ENCODE assay signal across 13 mouse cellular contexts in the genomic region with DNA sequence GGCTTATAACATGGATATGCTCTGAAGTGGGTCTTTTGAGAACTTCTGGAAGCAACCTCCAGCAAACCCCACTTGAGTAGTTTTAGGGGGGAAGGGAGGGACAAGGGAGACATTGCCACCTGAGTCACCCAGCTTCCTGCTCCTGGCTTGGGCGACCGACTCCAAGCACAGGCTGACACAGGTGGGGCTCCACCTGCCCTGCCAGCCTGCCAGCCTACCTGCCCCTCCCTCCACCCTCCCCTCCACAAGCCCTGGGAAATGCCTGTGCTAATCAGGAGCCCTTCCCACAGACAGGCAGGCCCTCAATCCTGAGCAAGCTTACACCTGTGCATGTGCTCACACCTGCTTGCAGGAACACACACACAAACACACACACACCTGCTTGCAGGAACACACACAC. TPM values are rescaled to one million over a fixed set of nuclear protein-coding genes. Genes with fewer than 3 reads are reported as not detected.
A peak's percentile ranks its signal among the peaks of the same experiment; 100 is the strongest.
DNase-seq lines count a peak whose midpoint lies in the region; ATAC-seq and TF ChIP-seq lines count a peak whose summit lies in the region.
"Had no signal": no experiment of that assay in that cellular context is flagged by ENCODE, and none has a peak within 500 bp of the region (broad histone marks: within the 10 kb centered on the region; RNA-seq: fewer than 3 reads in every experiment).

No protein-coding gene starts in this region.

- TF ChIP-seq POLR2A in small intestine, adult 2 months (IDR thresholded peaks at IDR 0.05; ENCODE audit: low read depth, low read length): no peak

- H3K36me3 ChIP-seq in liver, embryonic 13.5 days: no peaks in the 10 kb centered on the region
- H3K36me3 ChIP-seq in small intestine, adult 2 months (ENCODE audit: control insufficient read depth, insufficient read depth, low read length): no peaks in the 10 kb centered on the region
- H3K36me3 ChIP-seq: forebrain, embryonic 15.5 days; liver, embryonic 15.5 days had no signal

- peak overlapping the region; percentile 21; the same call in 1 of the 2 replicates for H3K4me2 ChIP-seq in liver, embryonic 13.5 days
- H3K4me2 ChIP-seq: forebrain, embryonic 15.5 days; liver, embryonic 15.5 days had no signal

- DNase-seq in cerebellum, adult 9-10 months: peak; percentile 44
- DNase-seq in cerebellum, adult 18-20 months: no peak
- peak; percentile 56 for DNase-seq in kidney, postnatal 10 days
- DNase-seq in kidney, adult 8-10 months: no peak
- no peak for DNase-seq in liver, embryonic 13.5 days
- no peak for DNase-seq in frontal cortex, postnatal 14 days (ENCODE audit: low spot score in 2 of 2)
- DNase-seq: cerebellum, postnatal 14 days; kidney, adult 18-20 months; thymus, adult 18-20 months had no signal

- TF ChIP-seq CTCF in small intestine, adult 2 months (IDR thresholded peaks at IDR 0.05; ENCODE audit: extremely low read depth, insufficient read length, insufficient replicate concordance, low read depth, low read length): no peak

- no peaks in the 10 kb centered on the region for H3K9me3 ChIP-seq in liver, embryonic 13.5 days (replicated peaks)
- H3K9me3 ChIP-seq: forebrain, embryonic 15.5 days; liver, embryonic 15.5 days had no signal

- H3K9ac ChIP-seq in liver, embryonic 13.5 days: no peak overlapping the region
- H3K9ac ChIP-seq: forebrain, embryonic 15.5 days; liver, embryonic 15.5 days had no signal

- peaks cover 42% of the 10 kb centered on the region for H3K4me1 ChIP-seq in liver, embryonic 13.5 days (replicated peaks)
- peaks cover 21% of the 10 kb centered on the region for H3K4me1 ChIP-seq in small intestine, adult 2 months (ENCODE audit: control insufficient read depth, insufficient read depth, insufficient read length, low read length)

- H3K27me3 ChIP-seq in liver, embryonic 13.5 days: no peaks in the 10 kb centered on the region
- no peaks in the 10 kb centered on the region for H3K27me3 ChIP-seq in small intestine, adult 2 months (ENCODE audit: control insufficient read depth, insufficient read depth, low read length)
- H3K27me3 ChIP-seq: forebrain, embryonic 15.5 days had no signal

- no peak for ATAC-seq in liver, embryonic 13.5 days (ENCODE audit: low read depth)
- no peak for ATAC-seq in cerebellum, adult (ENCODE audit: insufficient number of reproducible peaks, low FRiP score, low TSS enrichment)
- ATAC-seq: forebrain, embryonic 15.5 days had no signal

- H3K4me3 ChIP-seq in liver, embryonic 13.5 days (replicated peaks): no peak overlapping the region
- no peak overlapping the region for H3K4me3 ChIP-seq in small intestine, adult 2 months (ENCODE audit: low read depth, low read length)
- H3K4me3 ChIP-seq: forebrain, embryonic 15.5 days; liver, embryonic 15.5 days had no signal

- H3K27ac ChIP-seq in liver, embryonic 13.5 days: no peak overlapping the region
- peak overlapping the region; percentile 29; the same call in 1 of the 2 replicates for H3K27ac ChIP-seq in small intestine, adult 2 months (ENCODE audit: insufficient read depth, low read depth, low read length)
- H3K27ac ChIP-seq: forebrain, embryonic 15.5 days; liver, embryonic 15.5 days had no signal

- WGBS in liver, embryonic 13.5 days (ENCODE audit: insufficient replicate concordance): 62% methylated on average over 2 of the region's 2 CpGs
- WGBS in small intestine, adult 2 months: 39% methylated on average over 2 of the region's 2 CpGs

RNA-seq across cellular contexts. Expression of gene Jup, which starts 5.1 kb away (rescaled TPM):
- 13.2 and 15.5 TPM in 2 replicates for polyA plus RNA-seq in liver, embryonic 13.5 days (2015; fragmentation: Nextera tagmentation; extraction: Ambion mirVana)
- polyA plus RNA-seq in small intestine, adult 2 months (2012; rRNA removed): 253 and 689 TPM in 2 replicates

RNA-seq across cellular contexts. Expression of gene P3h4, which starts 12.0 kb away (rescaled TPM):
- polyA plus RNA-seq in liver, embryonic 13.5 days (2015; fragmentation: Nextera tagmentation; extraction: Ambion mirVana): 5.8 and 6.0 TPM in 2 replicates
- polyA plus RNA-seq in small intestine, adult 2 months (2012; rRNA removed): 11.4 and 12.8 TPM in 2 replicates

RNA-seq across cellular contexts. Expression of gene Fkbp10, which starts 12.8 kb away (rescaled TPM):
- polyA plus RNA-seq in liver, embryonic 13.5 days (2015; fragmentation: Nextera tagmentation; extraction: Ambion mirVana): 11.8 and 13.1 TPM in 2 replicates
- polyA plus RNA-seq in small intestine, adult 2 months (2012; rRNA removed): 7.2 and 10.0 TPM in 2 replicates

RNA-seq across cellular contexts. Expression of gene Nt5c3b, which starts 38.9 kb away (rescaled TPM):
- polyA plus RNA-seq in liver, embryonic 13.5 days (2015; fragmentation: Nextera tagmentation; extraction: Ambion mirVana): 25.1 and 27.6 TPM in 2 replicates
- 7.9 and 8.4 TPM in 2 replicates for polyA plus RNA-seq in small intestine, adult 2 months (2012; rRNA removed)

RNA-seq across cellular contexts. Expression of gene Klhl10, which starts 39.0 kb away (rescaled TPM):
- polyA plus RNA-seq in liver, embryonic 13.5 days (2015; fragmentation: Nextera tagmentation; extraction: Ambion mirVana): 0.08 and 0.24 TPM in 2 replicates
- polyA plus RNA-seq in small intestine, adult 2 months (2012; rRNA removed): 0.04 TPM in 1 of 2 replicates, not detected in the other

Comparison
In these comparisons a context has a peak if more than half of its experiments do, and no peak if none do; other contexts are left out.
1. DNase-seq: peak in cerebellum, adult 9-10 months (single experiment) and kidney, postnatal 10 days (single experiment); none in cerebellum, adult 18-20 months (0 of 2), kidney, adult 8-10 months (0 of 2), liver, embryonic 13.5 days (single experiment) and frontal cortex, postnatal 14 days (0 of 2).
2. RNA of gene Jup, which starts 5.1 kb away (polyA plus RNA-seq): 253 to 689 TPM in small intestine, adult 2 months; 13.2 to 15.5 TPM in liver, embryonic 13.5 days; every median in the first group is over 10 times any median in the second.